Mouse (Mus musculus) testis, adult 2 months (tissue): Measurements from ENCODE around the gene Tex46.

Experiments used
- CTCF ChIP-seq: fragments of 200-500 bp; IDR thresholded peaks from 2 replicates; pipeline ENCODE4 v1.5.1; 2012; ENCODE audit warnings: low read depth, mild to moderate bottlenecking, inconsistent platforms, low read length, moderate library complexity; ENCODE audit not compliant: control insufficient read depth, insufficient read depth, insufficient replicate concordance
- POLR2A ChIP-seq: fragments of 200-500 bp; IDR thresholded peaks from 2 replicates; pipeline ENCODE4 v1.6.1; 2012; ENCODE audit warnings: low read depth, mild to moderate bottlenecking, inconsistent platforms, low read length, moderate library complexity; ENCODE audit not compliant: control insufficient read depth

GRCm38 (mm10) chr4:136638230-136638750, 28.1 kb downstream of the Tex46 start:
- TF ChIP-seq POLR2A, result no peak
- no peak for TF ChIP-seq CTCF
